In the genomic region with DNA sequence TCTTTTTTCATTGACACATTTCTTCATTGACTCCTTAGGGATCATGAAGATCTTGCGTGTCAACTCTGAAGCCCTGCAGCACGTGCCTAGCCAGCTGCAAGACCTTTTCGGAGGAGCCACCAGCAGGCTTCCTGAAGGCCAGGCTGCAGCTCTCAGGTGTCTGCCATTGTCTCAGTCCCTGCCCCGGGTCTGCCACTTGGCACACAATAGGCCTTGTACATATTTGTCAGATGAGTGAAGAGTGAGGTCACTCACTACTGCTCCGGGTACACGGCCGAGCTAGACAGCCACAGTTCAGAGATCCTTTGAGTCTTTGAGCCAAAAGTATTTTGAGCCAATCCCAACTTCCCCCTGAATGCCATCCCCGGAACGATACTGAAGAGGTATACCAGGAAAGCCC, we compare ENCODE assay signal across 13 mouse cellular contexts. TPM values are rescaled to one million over a fixed set of nuclear protein-coding genes. Genes with fewer than 3 reads are reported as not detected.
A peak's percentile ranks its signal among the peaks of the same experiment; 100 is the strongest.
DNase-seq lines count a peak whose midpoint lies in the region; ATAC-seq and TF ChIP-seq lines count a peak whose summit lies in the region.
"Had no signal": no experiment of that assay in that cellular context is flagged by ENCODE, and none has a peak within 500 bp of the region (broad histone marks: within the 10 kb centered on the region; RNA-seq: fewer than 3 reads in every experiment).

No protein-coding gene starts in this region.

- peaks cover 40% of the 10 kb centered on the region for H3K4me1 ChIP-seq in heart, embryonic 12.5 days (replicated peaks)
- peaks cover 26% of the 10 kb centered on the region for H3K4me1 ChIP-seq in kidney, embryonic 16.5 days (ENCODE audit: insufficient read depth, low read length)
- H3K4me1 ChIP-seq: hindbrain, embryonic 15.5 days had no signal

- in situ Hi-C loops in Patski (cut with MboI; ENCODE audit: low pct_unique_long_range_greater_than_20kb) = loop anchor here (10.0 kb wide), 1 partner anchor 198 kb away; no protein-coding TSS in a partner anchor

- TF ChIP-seq CTCF in Patski (IDR thresholded peaks at IDR 0.05) = no peak

- no peak overlapping the region for H3K4me3 ChIP-seq in heart, embryonic 12.5 days
- H3K4me3 ChIP-seq in kidney, embryonic 16.5 days (ENCODE audit: low read length) = no peak overlapping the region
- H3K4me3 ChIP-seq: hindbrain, embryonic 15.5 days; limb, embryonic 13.5 days had no signal

- H3K4me2 ChIP-seq in heart, embryonic 12.5 days = no peak overlapping the region; the same call in 1 of the 2 replicates
- H3K4me2 ChIP-seq in kidney, embryonic 16.5 days (replicated peaks; ENCODE audit: low read depth, low read length) = no peak overlapping the region
- H3K4me2 ChIP-seq: hindbrain, embryonic 15.5 days; limb, embryonic 13.5 days had no signal

- POLR2A ChIA-PET in Patski (lab: Charles Lee) = interaction anchor here (1.6 kb wide), 1 partner anchor 40 kb away, joined by 6 read pairs; no protein-coding TSS in a partner anchor

- no peaks in the 10 kb centered on the region for H3K27me3 ChIP-seq in Patski
- H3K27me3 ChIP-seq in heart, embryonic 12.5 days (replicated peaks) = peaks cover 9% of the 10 kb centered on the region; the same call in 1 of the 2 replicates
- H3K27me3 ChIP-seq in kidney, embryonic 16.5 days (ENCODE audit: insufficient read depth, low read length) = no peaks in the 10 kb centered on the region
- H3K27me3 ChIP-seq: hindbrain, embryonic 15.5 days; limb, embryonic 13.5 days had no signal

- 32% methylated on average over 9 of the region's 9 CpGs for WGBS in heart, embryonic 12.5 days
- WGBS in kidney, embryonic 16.5 days = 71% methylated on average over 9 of the region's 9 CpGs

- H3K9ac ChIP-seq in heart, embryonic 12.5 days = no peak overlapping the region
- no peak overlapping the region for H3K9ac ChIP-seq in kidney, embryonic 16.5 days (replicated peaks; ENCODE audit: low read length)
- H3K9ac ChIP-seq: hindbrain, embryonic 15.5 days; limb, embryonic 13.5 days had no signal

- CTCF ChIA-PET in Patski (lab: Charles Lee) = interaction anchor here (1.0 to 1.2 kb wide), 3 partner anchors 32 to 44 kb away, joined by 3 read pairs; no protein-coding TSS in a partner anchor

- H3K27ac ChIP-seq in heart, embryonic 12.5 days (ENCODE audit: poor library complexity, severe bottlenecking) = peak overlapping the region; percentile 58
- no peak overlapping the region; the same call in 1 of the 2 replicates for H3K27ac ChIP-seq in kidney, embryonic 16.5 days (ENCODE audit: low read length)
- H3K27ac ChIP-seq: hindbrain, embryonic 15.5 days had no signal

- no peaks in the 10 kb centered on the region for H3K36me3 ChIP-seq in heart, embryonic 12.5 days
- H3K36me3 ChIP-seq in kidney, embryonic 16.5 days (ENCODE audit: insufficient read depth, low read length) = no peaks in the 10 kb centered on the region
- H3K36me3 ChIP-seq: hindbrain, embryonic 15.5 days; limb, embryonic 13.5 days had no signal

- no peaks in the 10 kb centered on the region for H3K9me3 ChIP-seq in heart, embryonic 12.5 days (replicated peaks)
- H3K9me3 ChIP-seq in kidney, embryonic 16.5 days (ENCODE audit: low read length) = no peaks in the 10 kb centered on the region
- H3K9me3 ChIP-seq: hindbrain, embryonic 15.5 days; limb, embryonic 13.5 days had no signal

- ATAC-seq in Patski = no peak
- 0 out of 2 replicates have a peak, but pooled peaks have one; percentile 54 for ATAC-seq in heart, embryonic 12.5 days (ENCODE audit: insufficient number of reproducible peaks, low FRiP score)
- ATAC-seq in kidney, embryonic 16.5 days (ENCODE audit: low FRiP score, low TSS enrichment) = no peak

- peak; percentile 36 for DNase-seq in gastrocnemius, postnatal 14 days
- DNase-seq in gastrocnemius, adult 8-10 months (ENCODE audit: low spot score in 2 of 2) = no peak
- DNase-seq in 3134 (ENCODE audit: extremely low read depth, insufficient read length, low spot score) (peak; percentile 71), Patski (ENCODE audit: low read depth, low spot score) (peak; percentile 59)
- no peak for DNase-seq in thymus, postnatal 0 days (ENCODE audit: low spot score)
- DNase-seq in urinary bladder, postnatal 25 days (ENCODE audit: low spot score) = no peak
- DNase-seq: lung, postnatal 36 days had no signal

- intact Hi-C loops in gastrocnemius, postnatal 14 days (cut with DNase I; ENCODE audit: low total_unique reads) = no loop called here

RNA-seq across cellular contexts. Expression of gene Lif, which starts 45.7 kb away (rescaled TPM):
- total RNA-seq in gastrocnemius, postnatal 14 days (2021) = under 1 TPM; 0.24 to 0.45 TPM
- total RNA-seq in gastrocnemius, adult 8-10 months (2022) = under 1 TPM in 2 of 4 experiments, not detected in 2; 0.19 to 0.22 TPM
- 31.3 TPM for polyA plus RNA-seq in Patski (2021)
- 0.24 and 0.63 TPM in 2 replicates for polyA plus RNA-seq in heart, embryonic 12.5 days (2016; fragmentation: Nextera tagmentation; extraction: Ambion mirVana)
- 0.05 and 0.09 TPM in 2 replicates for polyA plus RNA-seq in kidney, embryonic 16.5 days (2015; fragmentation: Nextera tagmentation; extraction: Ambion mirVana)
- 0.49 and 0.65 TPM in 2 replicates for polyA plus RNA-seq in thymus, postnatal 0 days (2015; fragmentation: Nextera tagmentation; extraction: Ambion mirVana)
- polyA plus RNA-seq: kidney, embryonic 14.5 days; midbrain, postnatal 0 days had no signal

Comparison
In these comparisons a context has a peak if more than half of its experiments do, and no peak if none do; other contexts are left out.
1. DNase-seq: peak in gastrocnemius, postnatal 14 days (single experiment), 3134 (single experiment) and Patski (single experiment); none in gastrocnemius, adult 8-10 months (0 of 2), thymus, postnatal 0 days (single experiment) and urinary bladder, postnatal 25 days (single experiment).
2. RNA of gene Lif, which starts 45.7 kb away (polyA plus RNA-seq): 31.3 TPM in Patski (single experiment); 0.49 to 0.65 TPM in thymus, postnatal 0 days, 0.24 to 0.63 TPM in heart, embryonic 12.5 days and 0.05 to 0.09 TPM in kidney, embryonic 16.5 days; every median in the first group is over 10 times any median in the second.